Mouse (Mus musculus) bone marrow, adult 2 months (tissue): ENCODE data around the gene BC100530. TPM values are rescaled to one million over a fixed set of nuclear protein-coding genes. Genes with fewer than 3 reads are reported as not detected.
"Not testable (repeated sequence)": the region's sequence is repeated elsewhere in the genome, so short reads cannot be mapped to it uniquely, and the experiment has no call there.

Experiments used
- H3K27ac ChIP-seq: fragments of 200-500 bp; 2 replicates; pipeline ENCODE4 v1.5.1; 2012; ENCODE audit warnings: low read depth, mild to moderate bottlenecking, control low read depth, inconsistent platforms, low read length; ENCODE audit not compliant: control insufficient read depth, poor library complexity, insufficient read depth
- H3K4me1 ChIP-seq: fragments of 200-500 bp; 2 replicates; pipeline ENCODE4 v1.6.1; 2011; ENCODE audit warnings: low read length; ENCODE audit not compliant: control insufficient read depth, insufficient read depth
- H3K4me3 ChIP-seq: fragments of 200-500 bp; replicated peaks from 2 replicates; pipeline ENCODE3; 2011; ENCODE audit warnings: mild to moderate bottlenecking, low read depth, low read length, control low read depth; ENCODE audit not compliant: control insufficient read depth
- CTCF ChIP-seq: fragments of 200-500 bp; IDR thresholded peaks from 2 replicates; pipeline ENCODE4 v1.5.1; 2011; ENCODE audit warnings: low read length, control low read depth; ENCODE audit not compliant: control insufficient read depth, insufficient read depth
- POLR2A ChIP-seq: fragments of 200-500 bp; IDR thresholded peaks from 2 replicates; pipeline ENCODE4 v1.6.1; 2011; ENCODE audit warnings: low read depth, mild to moderate bottlenecking, control low read depth, low read length, borderline replicate concordance; ENCODE audit not compliant: control insufficient read depth
- WGBS: fragments of 180-500 bp; shearing (Covaris S2); methylation state at CpG from one replicate; pipeline ENCODE4 v1.1.7; 2018; 5-methylcytosine and 5-hydroxymethylcytosine counted together
- polyA plus RNA-seq: library from polyadenylated mRNA; stranded (reverse); fragments of >200 nt; gene quantifications from 2 replicates; pipeline ENCODE4 v1.2.4, GENCODE M21; 2011; ENCODE audit warnings: low replicate concordance; ENCODE audit not compliant: missing spikeins, insufficient read depth, insufficient read length

The BC100530 gene
- polyA plus RNA-seq = 9.4 TPM in 1 of 2 replicates, not detected in the other

- WGBS = 43% methylated on average over 3 of the region's 3 CpGs
- not testable (repeated sequence) for H3K27ac ChIP-seq, H3K4me1 ChIP-seq, H3K4me3 ChIP-seq
Observed at GRCm38 (mm10) chr16:36367648-36368047, at the start of gene BC100530. BC100530 (minus strand) TSS chr16:36367748.

GRCm38 (mm10) chr16:36408357-36408756 is 40.8 kb upstream of the BC100530 start, which contains the start of gene Stfa2:
Stfa2 (minus strand) TSS chr16:36408457.
- Histone ChIP-seq H3K4me3 (no peak within 1 kb of the TSS), H3K27ac (no peak within 1 kb of the TSS), H3K4me1 (no peaks in the 10 kb centered on the region; the same call in 1 of the 2 replicates)
- TF ChIP-seq POLR2A (no peak), CTCF (no peak)

- WGBS = 31% methylated on average over 4 of the region's 4 CpGs
- TF ChIP-seq POLR2A (no peak), CTCF (no peak)
- H3K4me3 ChIP-seq = no peak overlapping the region
- H3K4me1 ChIP-seq = no peaks in the 10 kb centered on the region
- H3K27ac ChIP-seq = no peak overlapping the region
Observed at GRCm38 (mm10) chr16:36389060-36389459, 21.5 kb upstream of the BC100530 start.

GRCm38 (mm10) chr16:36337171-36337570 is 30.4 kb downstream of the BC100530 start:
- Histone ChIP-seq H3K27ac (no peak overlapping the region), H3K4me3 (no peak overlapping the region), H3K4me1 (no peaks in the 10 kb centered on the region)
- WGBS = 74% methylated on average over 2 of the region's 2 CpGs
- no peak for TF ChIP-seq CTCF
- no peak for TF ChIP-seq POLR2A

GRCm38 (mm10) chr16:36334232-36334631 is 33.3 kb downstream of the BC100530 start, which contains the start of gene BC117090:
BC117090 (minus strand) TSS chr16:36334332.
- 43% methylated on average over 3 of the region's 3 CpGs for WGBS

GRCm38 (mm10) chr16:36319286-36319685 is 48.3 kb downstream of the BC100530 start:
- Histone ChIP-seq H3K4me1 (no peaks in the 10 kb centered on the region), H3K4me3 (no peak overlapping the region), H3K27ac (no peak overlapping the region)
- TF ChIP-seq POLR2A = no peak
- no peak for TF ChIP-seq CTCF

More at GRCm38 (mm10) chr16:36334232-36334631, 33.3 kb downstream of the BC100530 start, which contains the start of gene BC117090:
- TF ChIP-seq CTCF (no peak), POLR2A (no peak)
- no peak within 1 kb of the TSS for H3K4me3 ChIP-seq
- H3K4me1 ChIP-seq = no peaks in the 10 kb centered on the region
- no peak within 1 kb of the TSS for H3K27ac ChIP-seq

- H3K4me1 ChIP-seq, H3K27ac ChIP-seq, H3K4me3 ChIP-seq: not testable (repeated sequence)
- WGBS = 63% methylated on average over 6 of the region's 6 CpGs
Observed at GRCm38 (mm10) chr16:36316111-36316510, 51.4 kb downstream of the BC100530 start.

Other genes with a start within 250 kb of the BC100530 start
- gene Csta1, start 236.5 kb downstream of the BC100530 start, polyA plus RNA-seq = not detected in 2 replicates
- gene Stfa2l1, start 210.9 kb downstream of the BC100530 start, polyA plus RNA-seq = 27.1 and 73.8 TPM in 2 replicates
- gene Gm5483, start 183.5 kb downstream of the BC100530 start, polyA plus RNA-seq = 31.2 and 55.2 TPM in 2 replicates
- not detected in 2 replicates for gene Gm5416, start 157.3 kb downstream of the BC100530 start, polyA plus RNA-seq
- gene 2010005H15Rik, start 146.3 kb downstream of the BC100530 start, polyA plus RNA-seq = 3.3 TPM in 1 of 2 replicates, not detected in the other
- gene Stfa1, start 90.8 kb downstream of the BC100530 start, polyA plus RNA-seq = 5.8 and 10.9 TPM in 2 replicates
- not detected in 2 replicates for gene BC117090, start 33.4 kb downstream of the BC100530 start, polyA plus RNA-seq
- 3.3 TPM in 1 of 2 replicates, not detected in the other for gene Stfa2, start 40.7 kb upstream of the BC100530 start, polyA plus RNA-seq
- 10.8 TPM in 1 of 2 replicates, not detected in the other for gene Stfa3, start 87.6 kb upstream of the BC100530 start, polyA plus RNA-seq
- not detected in 2 replicates for gene Casr, start 194.4 kb upstream of the BC100530 start, polyA plus RNA-seq